Mouse (Mus musculus) small intestine, adult 2 months (tissue): ENCODE results near the gene Babam1.
A peak's percentile ranks its signal among the peaks of the same experiment; 100 is the strongest.

ENCODE experiments used
- CTCF ChIP-seq: fragments of 200-500 bp; IDR thresholded peaks from 2 replicates; pipeline ENCODE4 v1.5.1; 2012; ENCODE audit warnings: low read depth, mild to moderate bottlenecking, control low read depth, inconsistent platforms, low read length, moderate library complexity, mixed read lengths; ENCODE audit not compliant: insufficient replicate concordance, insufficient read length; ENCODE audit errors: extremely low read depth
- POLR2A ChIP-seq: fragments of 200-500 bp; IDR thresholded peaks from 2 replicates; pipeline ENCODE4 v1.6.1; 2012; ENCODE audit warnings: low read depth, mild to moderate bottlenecking, control low read depth, inconsistent platforms, low read length, moderate library complexity

- peak; percentile 68 for TF ChIP-seq CTCF
- TF ChIP-seq POLR2A, result no peak
Measured at GRCm38 (mm10) chr8:71406099-71407015, 9.7 kb downstream of the Babam1 start.
